Mouse (Mus musculus) ovary, postnatal 14 days (tissue): ENCODE data around the gene Olfr420.

ENCODE experiments used
- DNase-seq: peaks from one replicate; pipeline ENCODE4 v3.0.0; 2022; ENCODE audit warnings: low spot score

Gene Olfr420

GRCm38 (mm10) chr1:174155333-174155732, at the start of gene Olfr420:
TSS of gene Olfr420 (plus strand) at chr1:174155633.
- DNase-seq, result no peak

GRCm38 (mm10) chr1:174121062-174121461, 34.4 kb upstream of the Olfr420 start, which contains the start of gene Olfr231:
TSS of gene Olfr231 (minus strand) at chr1:174121162.
- no peak for DNase-seq

- no peak for DNase-seq
Measured at GRCm38 (mm10) chr1:174131217-174131616, 24.2 kb upstream of the Olfr420 start, which contains the start of gene Olfr424. TSS of gene Olfr424 (plus strand) at chr1:174131517.

DNA sequence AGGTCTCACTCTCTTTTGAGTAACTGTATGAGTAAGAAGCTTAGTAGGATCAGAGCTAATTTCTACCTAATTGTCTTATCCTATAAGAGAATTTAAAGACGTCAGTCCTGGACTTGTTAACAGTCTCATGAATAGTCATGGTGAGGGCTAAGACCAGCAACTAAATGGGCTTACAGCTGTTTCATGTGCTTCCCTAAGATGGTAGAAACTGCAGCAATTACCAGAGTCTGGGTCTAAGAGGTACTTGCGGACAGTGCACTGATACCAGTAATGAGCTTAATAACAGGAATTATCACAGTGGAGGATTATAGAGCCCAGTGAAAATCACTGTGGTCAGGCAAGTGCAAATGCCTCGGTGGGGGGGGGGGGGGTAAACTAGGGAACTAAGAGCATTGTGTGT, 23.4 kb upstream of the Olfr420 start:
- no peak for DNase-seq

GRCm38 (mm10) chr1:174141384-174141783, 14.0 kb upstream of the Olfr420 start:
- DNase-seq, result no peak

GRCm38 (mm10) chr1:174146696-174147095, 8.7 kb upstream of the Olfr420 start:
- no peak for DNase-seq

DNA sequence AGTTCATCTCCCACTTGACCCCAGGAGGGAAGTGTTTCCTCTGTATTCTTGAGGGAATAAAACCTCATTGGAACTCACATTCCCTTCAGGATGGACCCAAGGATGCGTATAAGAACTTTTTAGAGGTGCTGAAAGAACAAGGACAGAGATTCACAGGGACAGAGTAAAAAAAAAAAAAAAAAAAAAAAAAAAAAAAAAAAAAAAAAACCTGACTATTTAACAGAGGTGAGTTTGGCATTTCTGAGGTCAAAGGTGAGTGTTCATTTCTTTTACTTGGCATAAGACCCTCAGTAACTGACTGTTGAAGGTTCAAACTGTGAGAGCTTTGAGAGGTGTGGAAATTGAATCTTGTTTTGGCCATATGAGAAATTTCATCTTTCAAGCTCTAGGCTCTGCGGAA, 6.1 kb upstream of the Olfr420 start:
- DNase-seq, result no peak

DNA sequence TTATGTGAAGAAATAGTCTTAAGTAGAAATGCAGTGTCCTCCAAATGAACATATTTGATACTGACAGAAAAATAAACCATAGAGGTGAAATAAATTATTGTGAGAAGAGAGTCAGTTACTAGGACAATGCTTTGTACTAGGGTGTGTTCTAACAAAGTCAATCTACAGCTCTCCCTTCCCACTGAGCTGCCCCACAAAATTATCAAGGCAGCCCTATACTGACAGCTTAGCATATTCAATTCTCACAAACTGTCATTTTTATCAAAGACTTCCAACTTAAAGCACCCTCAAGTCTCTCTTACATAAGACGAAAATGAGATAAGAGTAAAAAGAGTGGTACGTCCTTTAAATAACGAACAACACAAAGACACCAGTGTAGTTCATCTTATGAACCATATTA, 2.2 kb downstream of the Olfr420 start:
- no peak for DNase-seq

DNA sequence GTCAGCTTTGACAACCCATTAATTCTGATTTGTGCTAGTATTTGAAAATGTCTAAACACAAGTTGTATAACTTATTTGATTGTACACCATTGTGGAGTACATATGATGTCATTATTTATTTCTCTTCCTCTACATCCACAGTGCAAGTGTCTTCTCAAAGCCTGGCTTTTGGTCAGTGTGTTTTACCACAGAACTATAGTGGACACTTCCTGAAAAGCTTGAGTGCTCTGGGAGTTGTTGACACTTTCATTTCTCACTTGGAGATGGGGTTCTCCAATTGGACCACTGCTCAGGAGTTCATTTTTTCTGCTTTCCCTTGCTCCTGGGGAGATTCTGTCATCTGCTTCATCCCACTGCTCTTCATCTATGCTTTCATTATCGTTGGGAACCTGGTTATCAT, 3.1 kb downstream of the Olfr420 start:
- no peak for DNase-seq

DNA sequence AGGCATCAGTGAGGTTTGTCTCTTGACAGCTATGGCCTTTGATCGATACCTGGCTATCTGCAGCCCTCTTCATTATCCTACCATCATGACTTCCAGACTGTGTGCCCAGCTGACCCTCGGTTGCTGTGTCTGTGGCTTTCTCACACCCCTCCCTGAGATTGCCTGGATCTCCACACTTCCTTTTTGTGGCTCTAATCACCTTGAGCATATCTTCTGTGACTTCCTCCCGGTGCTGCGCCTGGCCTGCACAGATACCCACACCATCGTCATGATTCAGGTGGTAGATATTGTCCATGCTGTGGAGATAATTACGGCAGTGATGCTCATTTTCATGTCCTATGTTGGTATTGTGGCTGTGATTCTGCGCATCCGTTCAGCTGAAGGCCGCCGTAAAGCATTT, 3.7 kb downstream of the Olfr420 start:
- DNase-seq, result no peak

DNA sequence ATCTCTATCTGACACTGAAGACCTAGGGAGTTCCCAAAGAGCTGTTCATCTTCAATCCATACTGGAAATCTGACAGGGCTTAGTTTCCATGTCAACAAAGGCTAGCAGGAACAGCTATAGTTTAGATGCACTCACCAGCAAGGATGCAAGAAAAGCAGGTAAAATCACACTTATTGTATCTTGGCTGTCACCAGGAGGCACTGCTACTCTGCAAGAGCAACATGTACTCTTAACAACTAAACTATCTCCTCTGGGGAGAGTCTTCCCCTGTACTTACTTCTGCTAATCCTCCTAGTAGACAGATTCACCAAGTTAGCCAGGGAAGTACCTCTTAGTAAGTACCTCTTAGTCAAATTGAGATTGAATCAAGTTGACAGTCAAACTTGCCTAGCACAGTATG, 13.6 kb downstream of the Olfr420 start:
- no peak for DNase-seq

DNA sequence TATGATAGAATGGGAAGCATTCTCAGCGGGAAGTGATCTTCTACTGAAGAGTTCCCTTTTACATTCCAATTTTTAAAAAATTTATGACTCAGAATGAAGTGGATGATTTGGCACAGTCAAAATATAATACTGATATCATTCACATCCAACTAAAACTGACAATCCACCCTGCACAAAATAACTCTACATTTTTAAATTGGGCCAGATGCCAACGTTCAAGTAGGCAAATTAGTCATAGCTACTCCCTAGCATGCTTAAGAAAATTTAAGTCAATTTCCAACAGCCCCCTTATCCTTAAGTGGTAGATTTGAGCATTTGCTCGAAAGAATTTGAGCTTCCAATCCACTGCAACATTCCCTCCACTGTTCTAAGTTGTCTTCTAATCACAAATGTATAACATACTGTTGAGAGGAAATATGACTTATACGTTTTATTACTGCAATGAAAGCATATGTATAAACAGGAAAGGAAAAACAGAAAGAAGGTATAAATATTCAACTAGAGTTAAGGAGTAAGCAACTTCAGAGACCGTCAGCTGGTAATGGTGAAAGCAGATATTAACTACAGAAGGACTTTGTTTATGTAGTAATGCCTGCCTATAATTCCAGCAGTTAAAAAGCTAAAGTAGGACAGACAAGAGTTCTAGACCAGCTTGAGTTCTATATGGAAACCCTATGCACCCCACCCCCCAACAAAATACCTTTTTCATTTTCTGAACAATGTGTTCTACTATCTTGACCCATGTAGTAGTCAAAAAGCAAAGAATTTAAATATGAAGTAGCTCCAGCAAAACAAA, 15.5 kb downstream of the Olfr420 start:
- no peak for DNase-seq

DNA sequence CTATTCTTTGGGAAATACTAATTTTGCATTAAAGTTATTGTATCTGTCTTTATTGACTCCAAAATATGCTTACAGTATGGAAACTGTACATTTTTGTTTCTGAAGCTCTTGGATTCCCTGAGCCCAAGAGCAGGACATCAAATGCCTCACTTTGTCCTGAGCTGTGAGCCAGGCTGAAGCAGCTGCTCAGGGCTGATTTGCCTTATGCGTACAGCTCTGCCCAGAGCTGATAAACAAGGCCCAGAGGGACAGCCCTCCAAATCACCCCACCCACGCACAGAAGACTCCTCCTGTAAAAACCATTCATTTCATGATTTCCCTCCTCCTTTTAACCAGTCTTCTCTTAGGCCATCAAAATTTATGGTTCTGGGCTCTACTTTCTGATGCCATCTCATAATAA, 16.1 kb downstream of the Olfr420 start:
- DNase-seq, result no peak

DNA sequence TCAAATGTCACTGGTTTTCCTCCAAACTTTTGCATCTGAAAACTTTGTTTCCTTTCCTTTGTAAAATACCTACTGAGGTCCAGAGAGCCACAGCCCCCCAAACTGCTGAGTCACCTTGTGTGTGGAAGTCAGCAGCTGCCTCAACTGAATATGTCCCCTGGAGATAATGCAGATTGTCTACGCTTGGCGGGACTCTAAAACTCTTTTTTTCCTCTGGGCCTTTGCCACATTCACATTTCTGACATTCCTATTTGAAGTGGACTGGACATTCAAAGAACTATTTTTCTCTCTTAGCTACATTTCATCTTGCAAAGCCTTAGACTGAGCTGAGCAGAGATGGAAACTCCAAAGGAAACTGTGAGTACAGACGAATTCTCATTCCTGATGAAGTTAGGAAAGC, 17.2 kb downstream of the Olfr420 start, which contains the start of gene Spta1:
Gene Spta1 (plus strand): TSS at position 172 of the 400 bp plus-strand sequence.
- no peak for DNase-seq

DNA sequence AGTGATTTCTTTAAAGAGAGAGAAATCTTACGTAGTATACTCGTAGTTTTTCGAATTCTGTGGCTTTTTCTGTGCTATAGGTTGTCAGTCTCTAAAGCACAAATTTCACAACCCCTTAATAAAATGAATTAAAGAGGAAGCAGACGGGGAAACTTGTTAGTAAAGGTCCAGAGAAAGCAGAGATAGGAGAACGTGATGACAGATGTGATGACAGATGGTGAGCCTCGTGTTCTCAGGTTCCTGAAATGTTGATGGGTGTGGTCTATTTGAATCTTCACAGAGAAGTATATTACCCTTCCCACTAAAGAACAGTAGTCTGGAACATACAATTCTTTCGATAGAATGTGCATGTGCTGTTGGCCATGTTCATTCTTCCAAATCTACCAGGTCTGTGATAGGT, 49.3 kb downstream of the Olfr420 start:
- DNase-seq, result no peak
